ENCODE assay signal across 9 mouse cellular contexts in the genomic region with DNA sequence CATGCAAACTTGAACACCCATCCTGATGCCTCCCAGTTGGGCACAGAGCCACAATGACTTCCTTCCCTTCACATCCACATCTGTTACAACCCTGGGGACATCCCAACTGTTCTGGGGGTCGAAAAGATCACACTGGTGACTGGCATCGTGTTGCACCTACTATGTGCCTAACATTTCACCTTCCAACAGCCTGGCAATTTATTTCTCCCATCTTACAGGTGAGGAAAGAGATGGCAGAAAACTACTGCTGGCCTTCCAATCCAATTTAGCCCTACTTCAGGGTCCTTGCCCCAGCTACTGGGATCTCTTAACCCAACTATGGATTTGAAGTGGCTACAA. TPM values are rescaled to one million over a fixed set of nuclear protein-coding genes. Genes with fewer than 3 reads are reported as not detected.
DNase-seq lines count a peak whose midpoint lies in the region; ATAC-seq and TF ChIP-seq lines count a peak whose summit lies in the region.
"Had no signal": no experiment of that assay in that cellular context is flagged by ENCODE, and none has a peak within 500 bp of the region (broad histone marks: within the 10 kb centered on the region; RNA-seq: fewer than 3 reads in every experiment).

No protein-coding gene starts in this region.

- H3K27ac ChIP-seq in heart, postnatal 0 days (ENCODE audit: low read depth) = peak overlapping the region; percentile 80
- peak overlapping the region; percentile 98 for H3K27ac ChIP-seq in hindbrain, embryonic 15.5 days (replicated peaks)
- H3K27ac ChIP-seq in midbrain, embryonic 15.5 days = peak overlapping the region; percentile 97

- peak overlapping the region; percentile 99 for H3K4me2 ChIP-seq in heart, postnatal 0 days (ENCODE audit: low read depth, low read length)
- peak overlapping the region; percentile 95 for H3K4me2 ChIP-seq in hindbrain, embryonic 15.5 days
- H3K4me2 ChIP-seq in midbrain, embryonic 15.5 days = peak overlapping the region; percentile 89

- no peak overlapping the region for H3K9ac ChIP-seq in heart, postnatal 0 days (replicated peaks; ENCODE audit: low read depth, low read length)
- H3K9ac ChIP-seq in hindbrain, embryonic 15.5 days = peak overlapping the region; percentile 69
- H3K9ac ChIP-seq in midbrain, embryonic 15.5 days = peak overlapping the region; percentile 74

- TF ChIP-seq EP300 in heart, postnatal 0 days (IDR thresholded peaks at IDR 0.05; ENCODE audit: low read depth) = no peak

- no peaks in the 10 kb centered on the region for H3K27me3 ChIP-seq in heart, postnatal 0 days (ENCODE audit: control insufficient read depth, insufficient read depth, low read length)
- no peaks in the 10 kb centered on the region for H3K27me3 ChIP-seq in hindbrain, embryonic 15.5 days
- no peaks in the 10 kb centered on the region for H3K27me3 ChIP-seq in midbrain, embryonic 15.5 days (replicated peaks)
- H3K27me3 ChIP-seq: Patski had no signal

- peak overlapping the region; percentile 71 for H3K4me3 ChIP-seq in heart, postnatal 0 days (ENCODE audit: low read depth, low read length)
- peak overlapping the region; percentile 59 for H3K4me3 ChIP-seq in hindbrain, embryonic 15.5 days
- peak overlapping the region; percentile 53 for H3K4me3 ChIP-seq in midbrain, embryonic 15.5 days

- no peak for DNase-seq in heart, postnatal 0 days (ENCODE audit: low spot score)
- no peak for DNase-seq in heart, postnatal 36 days
- peak; percentile 59 for DNase-seq in MEL-GATA-1-ER (ENCODE audit: extremely low read depth, low read depth)
- no peak for DNase-seq in right cerebral cortex, postnatal 14 days
- no peak for DNase-seq in Muller cell, postnatal 12 days (ENCODE audit: inconsistent ontology term)

- intact Hi-C loops in heart, postnatal 36 days (cut with DNase I) = no loop called here

- no peaks in the 10 kb centered on the region for H3K9me3 ChIP-seq in heart, postnatal 0 days (replicated peaks; ENCODE audit: control insufficient read depth, low read length)
- no peaks in the 10 kb centered on the region for H3K9me3 ChIP-seq in hindbrain, embryonic 15.5 days
- no peaks in the 10 kb centered on the region for H3K9me3 ChIP-seq in midbrain, embryonic 15.5 days

- H3K36me3 ChIP-seq in heart, postnatal 0 days (replicated peaks; ENCODE audit: control insufficient read depth, insufficient read depth, low read length) = no peaks in the 10 kb centered on the region
- no peaks in the 10 kb centered on the region for H3K36me3 ChIP-seq in hindbrain, embryonic 15.5 days
- H3K36me3 ChIP-seq in midbrain, embryonic 15.5 days (replicated peaks) = no peaks in the 10 kb centered on the region

- no peak for TF ChIP-seq CTCF in heart, postnatal 0 days (IDR thresholded peaks at IDR 0.05; ENCODE audit: low read depth)

- 22% methylated on average over 2 of the region's 2 CpGs for WGBS in heart, postnatal 0 days
- 14% methylated on average over 2 of the region's 2 CpGs for WGBS in hindbrain, embryonic 15.5 days
- 27% methylated on average over 2 of the region's 2 CpGs for WGBS in midbrain, embryonic 15.5 days

- no peak for ATAC-seq in heart, postnatal 0 days (ENCODE audit: insufficient read depth, low read depth)
- no peak for ATAC-seq in hindbrain, embryonic 15.5 days (ENCODE audit: low FRiP score, low read depth)
- 0 out of 2 replicates have a peak, but pooled peaks have one; percentile 1 for ATAC-seq in midbrain, embryonic 15.5 days (replicated peaks)
- ATAC-seq in frontal cortex, adult (ENCODE audit: low TSS enrichment) = no peak

- H3K4me1 ChIP-seq in heart, postnatal 0 days (ENCODE audit: control insufficient read depth, insufficient read depth) = peaks cover 37% of the 10 kb centered on the region
- H3K4me1 ChIP-seq in hindbrain, embryonic 15.5 days (replicated peaks) = peaks cover 67% of the 10 kb centered on the region
- peaks cover 65% of the 10 kb centered on the region for H3K4me1 ChIP-seq in midbrain, embryonic 15.5 days

RNA-seq across cellular contexts. Expression of gene 4930404H24Rik, which starts 0.8 kb away (rescaled TPM):
- not detected in 2 replicates for total RNA-seq in heart, postnatal 0 days (2014; rRNA removed; ENCODE audit: low replicate concordance)
- 0.45 TPM in 1 of 2 replicates, not detected in the other for polyA plus RNA-seq in heart, postnatal 0 days (2015; fragmentation: Nextera tagmentation; extraction: Ambion mirVana)
- total RNA-seq in heart, postnatal 36 days (2021) = not detected
- polyA plus RNA-seq in hindbrain, embryonic 15.5 days (2015; fragmentation: Nextera tagmentation; extraction: Ambion mirVana) = not detected in 2 replicates
- polyA plus RNA-seq in midbrain, embryonic 15.5 days (2015; fragmentation: Nextera tagmentation; extraction: Ambion mirVana) = not detected in 2 replicates
- polyA plus RNA-seq: Patski had no signal

RNA-seq across cellular contexts. Expression of gene Nol4l, which starts 36.4 kb away (rescaled TPM):
- total RNA-seq in heart, postnatal 0 days (2014; rRNA removed; ENCODE audit: low replicate concordance) = 10.2 and 13.1 TPM in 2 replicates
- 4.3 TPM in 2 replicates for polyA plus RNA-seq in heart, postnatal 0 days (2015; fragmentation: Nextera tagmentation; extraction: Ambion mirVana)
- total RNA-seq in heart, postnatal 36 days (2021) = 1 to 10 TPM; 3.9 to 4.0 TPM
- polyA plus RNA-seq in hindbrain, embryonic 15.5 days (2015; fragmentation: Nextera tagmentation; extraction: Ambion mirVana) = 42.6 and 45.4 TPM in 2 replicates
- polyA plus RNA-seq in midbrain, embryonic 15.5 days (2015; fragmentation: Nextera tagmentation; extraction: Ambion mirVana) = 50.8 and 54.6 TPM in 2 replicates
